Mouse (Mus musculus): ENCODE data around the gene Nyap2. TPM values are rescaled to one million over a fixed set of nuclear protein-coding genes. Genes with fewer than 3 reads are reported as not detected.

Nyap2 gene
- polyA plus RNA-seq, 1 experiment from 2014 or later = not detected

DNA sequence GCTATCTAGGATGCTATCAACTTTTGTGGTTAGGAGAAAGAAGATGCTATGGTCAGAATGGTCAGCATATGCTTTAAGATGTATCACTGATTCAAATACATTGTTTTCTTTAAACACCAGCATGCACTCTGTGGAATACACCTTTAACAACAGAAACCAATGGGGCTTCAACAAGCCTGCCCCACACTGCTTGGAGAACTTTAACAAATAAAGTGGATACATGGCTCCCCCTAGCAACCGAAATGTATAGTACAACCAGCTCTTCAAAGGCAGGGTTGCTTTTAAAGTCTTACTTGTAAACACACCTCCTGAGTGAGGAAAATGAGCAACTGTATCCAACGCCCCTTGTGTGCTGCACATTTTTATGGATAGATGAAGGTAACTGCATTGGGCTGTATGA is 224.9 kb downstream of the Nyap2 start:
- Histone ChIP-seq H3K9ac (no peak overlapping the region), H3K9me3 (replicated peaks) (no peaks in the 10 kb centered on the region), H3K36me3 (replicated peaks) (no peaks in the 10 kb centered on the region), H3K4me3 (replicated peaks) (no peak overlapping the region), H3K4me1 (replicated peaks) (no peaks in the 10 kb centered on the region), H3K4me2 (no peak overlapping the region), H3K27me3 (no peaks in the 10 kb centered on the region), H3K27ac (replicated peaks) (no peak overlapping the region)
- no peak for ATAC-seq (ENCODE audit: insufficient read depth)
- WGBS (ENCODE audit: insufficient replicate concordance) = 5% methylated on average over 2 of the region's 2 CpGs

DNA sequence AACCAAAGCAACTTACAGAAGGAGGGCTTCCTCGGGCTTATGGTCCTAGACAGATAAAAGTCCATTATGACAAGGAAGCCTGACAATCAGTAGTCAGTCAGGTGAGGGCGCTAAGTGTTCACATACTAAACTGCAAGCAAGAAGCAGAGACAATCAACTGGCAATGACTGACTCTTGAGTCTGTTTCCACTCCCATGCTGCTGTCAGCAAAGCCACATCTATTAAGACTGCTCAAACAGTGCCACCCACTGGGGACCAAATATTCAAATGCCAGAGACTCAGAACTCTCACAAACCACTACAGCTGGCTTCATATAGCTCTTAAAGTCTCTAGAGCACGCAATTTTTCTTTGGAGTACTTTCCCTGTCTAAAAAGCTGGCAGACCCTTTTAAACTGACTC is 226.6 kb downstream of the Nyap2 start:
- Histone ChIP-seq H3K4me1 (replicated peaks) (no peaks in the 10 kb centered on the region), H3K4me2 (no peak overlapping the region), H3K9ac (no peak overlapping the region), H3K36me3 (replicated peaks) (no peaks in the 10 kb centered on the region), H3K4me3 (replicated peaks) (no peak overlapping the region), H3K27me3 (no peaks in the 10 kb centered on the region), H3K9me3 (replicated peaks) (no peaks in the 10 kb centered on the region), H3K27ac (replicated peaks) (no peak overlapping the region)
- ATAC-seq (ENCODE audit: insufficient read depth) = no peak
- WGBS (ENCODE audit: insufficient replicate concordance) = 52% methylated on average over 3 of the region's 3 CpGs

DNA sequence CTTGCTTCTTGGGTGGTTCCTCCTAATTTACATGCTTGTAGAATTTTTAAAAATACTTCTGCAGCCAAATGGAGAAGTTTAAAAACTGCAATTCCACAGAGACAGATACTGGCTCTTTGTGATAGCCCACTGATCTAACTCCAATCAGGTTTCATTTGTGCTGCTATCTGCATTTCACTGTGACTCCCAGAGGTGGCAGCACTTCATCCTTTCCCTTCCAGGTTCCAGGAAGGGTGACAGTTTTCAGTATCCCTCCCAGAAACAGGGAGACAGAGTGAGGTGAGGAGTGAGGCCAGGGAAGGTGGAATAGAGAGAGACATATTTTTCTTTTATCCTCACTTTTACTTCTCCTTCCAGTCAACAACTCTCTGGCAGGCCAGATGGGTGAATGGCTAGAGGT is 230.7 kb downstream of the Nyap2 start:
- no peaks in the 10 kb centered on the region for H3K27me3 ChIP-seq
- no peak for ATAC-seq (ENCODE audit: insufficient read depth)
- no peak overlapping the region for H3K9ac ChIP-seq
- no peak overlapping the region for H3K4me2 ChIP-seq
- H3K4me3 ChIP-seq (replicated peaks) = no peak overlapping the region
- H3K27ac ChIP-seq (replicated peaks) = no peak overlapping the region
- H3K4me1 ChIP-seq (replicated peaks) = no peaks in the 10 kb centered on the region
- H3K36me3 ChIP-seq (replicated peaks) = no peaks in the 10 kb centered on the region
- no peaks in the 10 kb centered on the region for H3K9me3 ChIP-seq (replicated peaks)

DNA sequence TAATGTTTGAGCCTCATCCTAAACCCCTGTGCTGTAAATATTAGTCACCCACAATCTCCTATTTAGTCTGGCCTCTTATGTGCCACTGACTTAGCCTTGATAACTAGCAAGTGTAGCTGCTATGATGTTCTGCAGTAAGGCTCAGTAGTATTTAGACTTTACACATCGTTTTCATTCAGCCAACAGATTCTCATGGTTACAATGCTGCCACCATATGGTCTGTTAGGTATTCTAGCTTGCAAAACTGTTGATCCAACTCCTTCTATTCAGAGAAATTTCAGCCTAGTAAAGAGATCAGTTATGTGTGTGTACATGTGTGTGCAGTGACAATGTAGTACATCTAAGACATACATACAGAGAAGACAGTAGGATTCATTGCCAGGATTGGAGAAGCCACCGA is 231.2 kb downstream of the Nyap2 start:
- Histone ChIP-seq H3K9ac (no peak overlapping the region), H3K4me3 (replicated peaks) (no peak overlapping the region), H3K9me3 (replicated peaks) (no peaks in the 10 kb centered on the region), H3K4me2 (no peak overlapping the region), H3K4me1 (replicated peaks) (no peaks in the 10 kb centered on the region), H3K27ac (replicated peaks) (no peak overlapping the region), H3K36me3 (replicated peaks) (no peaks in the 10 kb centered on the region), H3K27me3 (no peaks in the 10 kb centered on the region)
- no peak for ATAC-seq (ENCODE audit: insufficient read depth)
- WGBS (ENCODE audit: insufficient replicate concordance) = 42% methylated on average over 2 of the region's 2 CpGs

DNA sequence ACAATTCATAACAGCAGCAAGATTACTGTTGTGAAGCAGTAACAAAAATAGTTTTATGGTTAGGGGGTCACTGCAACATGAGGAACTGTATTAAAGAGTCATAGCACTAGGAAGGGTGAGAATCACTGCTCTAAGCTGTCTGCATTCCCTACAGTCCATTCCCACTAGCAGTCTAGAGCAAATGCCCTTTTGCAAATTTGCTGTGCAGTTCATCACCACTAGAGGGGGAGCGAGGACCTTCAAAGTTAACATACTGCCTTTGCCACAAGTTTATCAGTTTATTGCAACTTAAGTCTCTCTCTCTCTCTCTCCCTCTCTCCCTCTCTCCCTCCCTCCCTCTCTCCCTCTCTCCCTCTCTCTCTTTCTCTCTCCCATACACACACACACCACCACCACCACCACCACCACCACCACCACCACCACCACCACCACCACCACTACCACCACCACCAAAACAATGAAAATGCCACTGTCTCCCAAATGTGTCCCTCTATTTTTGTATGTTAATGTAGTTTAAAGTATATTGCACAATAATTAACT is 233.4 kb downstream of the Nyap2 start:
- Histone ChIP-seq H3K9ac (no peak overlapping the region), H3K9me3 (replicated peaks) (no peaks in the 10 kb centered on the region), H3K36me3 (replicated peaks) (no peaks in the 10 kb centered on the region), H3K4me2 (no peak overlapping the region), H3K4me1 (replicated peaks) (no peaks in the 10 kb centered on the region), H3K4me3 (replicated peaks) (no peak overlapping the region), H3K27me3 (no peaks in the 10 kb centered on the region), H3K27ac (replicated peaks) (no peak overlapping the region)
- WGBS (ENCODE audit: insufficient replicate concordance) = 0% methylated on average over 1 of the region's 1 CpGs
- no peak for ATAC-seq (ENCODE audit: insufficient read depth)

DNA sequence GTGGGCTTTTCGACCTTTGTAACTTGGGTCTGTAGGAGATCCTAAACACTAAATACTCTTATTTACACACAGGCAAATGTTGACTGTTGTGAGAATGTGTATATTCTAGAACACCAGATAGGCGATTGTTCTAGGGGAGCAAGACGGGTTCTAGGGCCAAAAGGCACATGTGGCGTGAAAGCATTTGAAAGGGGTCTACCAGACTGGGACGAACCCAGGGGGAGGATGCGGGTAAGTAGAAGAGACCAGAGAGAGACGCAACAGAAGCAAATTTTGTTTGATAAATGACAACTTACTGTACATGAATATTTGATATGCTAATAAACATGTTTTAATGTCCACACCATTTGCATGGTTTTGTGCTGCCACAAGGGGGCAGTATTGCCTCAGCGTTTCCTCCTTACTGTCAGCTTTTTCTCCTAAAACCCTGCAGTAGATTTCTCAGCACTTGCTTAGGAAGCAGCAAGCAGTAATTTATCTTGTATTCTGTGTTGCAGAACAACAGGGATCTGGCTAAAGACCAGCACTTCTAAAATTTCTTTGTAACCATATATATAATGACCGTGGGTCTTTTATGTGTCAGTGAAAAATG is 239.7 kb downstream of the Nyap2 start:
- Histone ChIP-seq H3K4me1 (replicated peaks) (no peaks in the 10 kb centered on the region), H3K9me3 (replicated peaks) (no peaks in the 10 kb centered on the region), H3K27me3 (no peaks in the 10 kb centered on the region), H3K27ac (replicated peaks) (no peak overlapping the region), H3K9ac (no peak overlapping the region), H3K4me2 (no peak overlapping the region), H3K36me3 (replicated peaks) (no peaks in the 10 kb centered on the region), H3K4me3 (replicated peaks) (no peak overlapping the region)
- ATAC-seq (ENCODE audit: insufficient read depth) = no peak
- 47% methylated on average over 9 of the region's 9 CpGs for WGBS (ENCODE audit: insufficient replicate concordance)

DNA sequence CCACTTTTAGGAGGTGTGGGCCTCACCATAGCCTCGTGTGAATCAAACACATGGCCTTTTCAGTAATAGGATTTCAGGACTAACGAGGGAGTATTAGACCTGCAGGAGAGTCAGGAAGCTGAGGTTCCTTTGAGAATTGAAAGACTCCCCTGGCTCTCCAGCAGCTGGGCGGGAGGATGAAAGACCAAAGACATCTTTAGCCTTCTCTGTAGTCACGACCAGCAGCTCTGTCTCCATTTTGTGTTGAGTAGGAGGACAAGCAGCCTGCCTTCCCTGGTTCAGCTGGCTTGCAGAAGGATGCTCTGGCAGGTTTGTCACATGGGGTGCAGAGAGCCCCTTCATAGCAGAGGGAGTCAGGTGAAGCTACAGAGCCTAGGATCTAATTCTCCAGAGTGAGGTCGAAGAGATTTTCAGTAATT is 240.3 kb downstream of the Nyap2 start:
- Histone ChIP-seq H3K4me2 (no peak overlapping the region), H3K36me3 (replicated peaks) (no peaks in the 10 kb centered on the region), H3K4me3 (replicated peaks) (no peak overlapping the region), H3K9me3 (replicated peaks) (no peaks in the 10 kb centered on the region), H3K4me1 (replicated peaks) (no peaks in the 10 kb centered on the region), H3K27me3 (no peaks in the 10 kb centered on the region), H3K9ac (no peak overlapping the region), H3K27ac (replicated peaks) (no peak overlapping the region)
- 46% methylated on average over 5 of the region's 5 CpGs for WGBS (ENCODE audit: insufficient replicate concordance)
- no peak for ATAC-seq (ENCODE audit: insufficient read depth)

DNA sequence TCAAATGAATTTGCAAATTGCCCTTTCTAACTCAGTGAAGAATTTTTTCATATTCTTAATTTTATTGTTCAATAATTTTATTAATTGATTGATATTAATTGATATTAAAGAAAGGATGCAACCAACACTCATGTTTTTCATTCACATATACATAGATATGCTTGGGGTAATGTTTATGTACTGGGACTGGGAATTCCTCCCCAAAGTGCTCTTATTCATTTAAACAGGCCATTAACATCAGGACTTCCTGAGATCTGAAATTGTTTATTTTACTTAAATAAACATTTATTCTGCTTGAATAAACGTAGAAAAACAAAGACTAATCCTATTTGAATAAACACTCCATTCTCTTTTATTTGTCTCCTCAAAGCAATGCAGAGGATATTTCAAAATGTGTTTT is 311.0 kb downstream of the Nyap2 start:
- Histone ChIP-seq H3K36me3 (replicated peaks) (no peaks in the 10 kb centered on the region), H3K4me3 (replicated peaks) (no peak overlapping the region), H3K4me2 (no peak overlapping the region), H3K27me3 (no peaks in the 10 kb centered on the region), H3K4me1 (replicated peaks) (no peaks in the 10 kb centered on the region), H3K9ac (no peak overlapping the region), H3K27ac (replicated peaks) (no peak overlapping the region), H3K9me3 (replicated peaks) (no peaks in the 10 kb centered on the region; the same call in 1 of the 2 replicates)
- no peak for ATAC-seq (ENCODE audit: insufficient read depth)
- 9% methylated on average over 1 of the region's 1 CpGs for WGBS (ENCODE audit: insufficient replicate concordance)

Data from liver, embryonic 15.5 days (tissue).